Mouse (Mus musculus) ES-E14 (cell line): ENCODE results near the gene Tpcn2. TPM values are rescaled to one million over a fixed set of nuclear protein-coding genes. Genes with fewer than 3 reads are reported as not detected.

Source experiments
- DNase-seq: peaks from one replicate; pipeline ENCODE4 v3.0.0-alpha.2; 2013; ENCODE audit warnings: low read depth, low spot score
- H3K27ac ChIP-seq: 2 replicates; pipeline ENCODE4 v1.5.1; 2012; ENCODE audit warnings: low read depth, mild to moderate bottlenecking, low read length, moderate library complexity, mixed read lengths; ENCODE audit not compliant: poor library complexity, insufficient read depth, severe bottlenecking
- H3K36me3 ChIP-seq: 2 replicates; pipeline ENCODE4 v1.6.1; 2012; ENCODE audit warnings: mild to moderate bottlenecking, low read length, moderate library complexity, mixed read lengths; ENCODE audit not compliant: control insufficient read depth, poor library complexity, insufficient read depth, severe bottlenecking
- H3K4me1 ChIP-seq, 2 experiments: fragments of 150-350 bp in 1 of 2; sonication (generic) in 1 of 2; 2 replicates each; pipeline ENCODE4 v1.6.1; 2012; ENCODE audit warnings: low read length in 2 of 2, mild to moderate bottlenecking in 1 of 2, mixed read lengths in 1 of 2; ENCODE audit not compliant: control insufficient read depth in 2 of 2, insufficient read depth in 2 of 2, poor library complexity in 1 of 2
- H3K4me3 ChIP-seq, 2 experiments: fragments of 150-350 bp in 1 of 2; sonication (generic) in 1 of 2; 2 replicates each; pipeline ENCODE4 v1.5.1; 2012; ENCODE audit warnings: low read length in 2 of 2, low read depth in 1 of 2, mild to moderate bottlenecking in 1 of 2, mixed read lengths in 1 of 2; ENCODE audit not compliant: insufficient read depth in 1 of 2, poor library complexity in 1 of 2, severe bottlenecking in 1 of 2
- H3K9ac ChIP-seq: 2 replicates; pipeline ENCODE4 v1.6.1; 2012; ENCODE audit warnings: low read depth, mild to moderate bottlenecking, low read length, mixed read lengths; ENCODE audit not compliant: poor library complexity, insufficient read depth, severe bottlenecking
- H3K9me3 ChIP-seq: fragments of 150-350 bp; sonication (generic); 2 replicates; pipeline ENCODE4 v1.6.1; 2012; ENCODE audit warnings: low read depth, mild to moderate bottlenecking, low read length; ENCODE audit not compliant: control insufficient read depth, insufficient read depth
- CHD2 ChIP-seq: IDR thresholded peaks from 2 replicates; pipeline ENCODE4 v1.6.1; 2014; ENCODE audit warnings: mild to moderate bottlenecking, low read depth, low read length, inconsistent platforms
- HCFC1 ChIP-seq: IDR thresholded peaks from 2 replicates; pipeline ENCODE4 v1.6.1; 2012; ENCODE audit warnings: low read length, inconsistent platforms, borderline replicate concordance; ENCODE audit not compliant: insufficient read depth
- MAFK ChIP-seq: IDR thresholded peaks from 2 replicates; pipeline ENCODE4 v1.6.1; 2014; ENCODE audit warnings: mild to moderate bottlenecking, low read depth, low read length, inconsistent platforms; ENCODE audit not compliant: insufficient read depth
- ZC3H11A ChIP-seq: IDR thresholded peaks from 2 replicates; pipeline ENCODE4 v1.6.1; 2012; ENCODE audit warnings: low read depth, mild to moderate bottlenecking, inconsistent platforms, low read length, borderline replicate concordance
- ZNF384 ChIP-seq: IDR thresholded peaks from 2 replicates; pipeline ENCODE4 v1.6.1; 2012; ENCODE audit warnings: low read depth, low read length, inconsistent platforms
- in situ Hi-C, 2 experiments: fragments of 600-800 bp; cut with MboI; formaldehyde crosslinking; loops; one replicate each; pipeline ENCODE4 v1.15.1; 2025; ENCODE audit warnings: low sequenced_read_pairs in 2 of 2, inconsistent platforms in 1 of 2; ENCODE audit not compliant: unreplicated experiment in 2 of 2
- total RNA-seq: library from RNA; depleted of rRNA; stranded (reverse); fragments of 300-350 nt; gene quantifications from 2 replicates; pipeline ENCODE4 v1.2.3, GENCODE M21; 2012

Gene Tpcn2
- total RNA-seq, 1 experiment: 10.1 TPM

DNA sequence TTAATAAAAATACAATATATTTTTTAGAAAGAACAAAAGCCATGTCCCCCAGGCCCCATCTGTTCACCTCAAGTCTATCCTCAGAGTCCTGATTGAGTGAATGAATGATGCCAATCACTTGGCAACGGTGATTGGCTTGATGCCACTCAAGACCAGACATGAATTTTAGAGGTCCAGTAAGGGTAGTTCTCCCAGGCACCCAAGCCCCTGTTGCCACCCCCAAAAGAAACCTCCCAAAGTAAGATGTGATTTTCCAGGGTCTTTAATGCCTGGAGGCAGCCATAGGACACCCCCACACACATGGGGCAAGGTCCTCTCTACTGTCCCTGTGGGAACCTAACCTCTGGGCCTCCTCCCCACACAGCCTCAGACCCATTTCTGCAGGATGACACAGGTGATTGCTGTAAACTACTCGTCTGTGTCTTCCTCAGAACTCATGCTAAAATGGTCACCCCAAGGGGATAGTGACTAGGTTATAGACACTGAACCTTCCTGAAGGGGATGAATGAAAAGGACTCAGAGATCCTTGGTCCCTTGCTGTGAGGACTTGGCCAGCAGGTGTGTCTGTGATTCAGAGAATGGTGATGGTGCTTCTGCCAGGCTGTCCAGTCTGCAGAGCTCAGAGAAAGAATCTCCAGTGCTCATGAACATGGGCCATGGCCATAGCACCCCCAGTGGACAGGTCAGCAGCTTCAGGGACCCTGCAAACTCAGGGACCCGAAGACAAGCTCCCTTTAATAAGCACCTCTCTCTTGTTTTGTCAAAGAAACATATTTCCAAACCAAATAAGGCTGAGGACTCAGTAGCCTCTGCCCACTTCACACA, 15.1 kb upstream of the Tpcn2 start:
- Histone ChIP-seq H3K9ac (no peak overlapping the region), H3K27ac (no peak overlapping the region), H3K4me1 (peaks cover 0 to 4% of the 10 kb centered on the region in 2 experiments; a peak in 1 of 4 replicates), H3K36me3 (no peaks in the 10 kb centered on the region), H3K4me3 (no peak overlapping the region), H3K9me3 (no peaks in the 10 kb centered on the region)
- no peak for DNase-seq
- no peak for TF ChIP-seq ZC3H11A
- TF ChIP-seq CHD2: no peak
- no peak for TF ChIP-seq MAFK
- TF ChIP-seq ZNF384: no peak
- no peak for TF ChIP-seq HCFC1
- in situ Hi-C loops: no loop called here

GRCm38 (mm10) chr7:145293859-145294258, 10.0 kb upstream of the Tpcn2 start:
- no peaks in the 10 kb centered on the region for H3K36me3 ChIP-seq
- H3K4me1 ChIP-seq: no peaks in the 10 kb centered on the region
- no peaks in the 10 kb centered on the region for H3K9me3 ChIP-seq
- TF ChIP-seq MAFK (no peak), ZNF384 (no peak), CHD2 (no peak), HCFC1 (no peak), ZC3H11A (no peak)
- DNase-seq: peak; percentile 51
- H3K9ac ChIP-seq: no peak overlapping the region
- no peak overlapping the region for H3K27ac ChIP-seq
- in situ Hi-C loops: no loop called here
- no peak overlapping the region for H3K4me3 ChIP-seq

GRCm38 (mm10) chr7:145292726-145293125, 8.9 kb upstream of the Tpcn2 start:
- Histone ChIP-seq H3K27ac (no peak overlapping the region), H3K4me3 (no peak overlapping the region), H3K4me1 (no peaks in the 10 kb centered on the region), H3K9me3 (no peaks in the 10 kb centered on the region), H3K9ac (no peak overlapping the region), H3K36me3 (no peaks in the 10 kb centered on the region)
- TF ChIP-seq HCFC1 (no peak), ZNF384 (no peak), ZC3H11A (no peak), CHD2 (no peak), MAFK (no peak)
- DNase-seq: no peak
- in situ Hi-C loops: no loop called here

- no peaks in the 10 kb centered on the region for H3K9me3 ChIP-seq
- no peaks in the 10 kb centered on the region for H3K36me3 ChIP-seq
- H3K4me3 ChIP-seq: no peak overlapping the region
- no peak for DNase-seq
- H3K27ac ChIP-seq: no peak overlapping the region
- no peak for TF ChIP-seq CHD2
- TF ChIP-seq ZC3H11A: no peak
- TF ChIP-seq ZNF384: no peak
- TF ChIP-seq HCFC1: no peak
- no peak for TF ChIP-seq MAFK
- no peak overlapping the region for H3K9ac ChIP-seq
- in situ Hi-C loops: no loop called here
- H3K4me1 ChIP-seq: no peaks in the 10 kb centered on the region
Measured at GRCm38 (mm10) chr7:145291847-145292246, 8.0 kb upstream of the Tpcn2 start.

DNA sequence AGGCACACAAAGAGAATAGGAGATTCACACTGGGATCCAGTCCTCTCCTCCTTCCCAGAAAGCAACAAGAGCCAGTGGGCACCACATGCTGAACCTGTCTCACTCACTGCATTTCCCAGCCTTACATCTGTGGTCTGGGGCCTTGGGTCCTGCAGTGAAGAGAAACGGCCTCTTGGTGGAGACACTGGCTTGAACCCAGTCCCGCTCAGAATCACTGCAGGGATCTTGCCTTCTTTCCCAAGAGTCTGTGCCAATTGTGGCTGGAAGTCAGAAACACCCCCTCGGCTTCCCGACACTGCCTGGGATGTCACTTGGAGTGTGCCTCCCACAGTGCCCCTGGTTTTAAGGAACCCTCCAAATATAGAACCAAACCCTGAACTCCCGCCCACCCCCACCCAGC, 5.5 kb upstream of the Tpcn2 start:
- H3K36me3 ChIP-seq: no peaks in the 10 kb centered on the region
- H3K4me1 ChIP-seq: peaks cover 0 to 3% of the 10 kb centered on the region in 2 experiments; a peak in 2 of 4 replicates
- no peak overlapping the region for H3K4me3 ChIP-seq
- 0 out of 2 replicates have a peak, but pooled peaks have one; percentile 2 for TF ChIP-seq ZC3H11A
- TF ChIP-seq CHD2: no peak
- TF ChIP-seq ZNF384: no peak
- no peak for TF ChIP-seq HCFC1
- no peak for TF ChIP-seq MAFK
- in situ Hi-C loops: no loop called here
- peak; percentile 57 for DNase-seq
- no peak overlapping the region for H3K27ac ChIP-seq
- no peaks in the 10 kb centered on the region for H3K9me3 ChIP-seq
- no peak overlapping the region for H3K9ac ChIP-seq
